Mouse (Mus musculus) MEL (cell line): ENCODE measurements at regions not wholly inside any gene's neighbourhood (a gene's known extent, or its start where the extent isn't known, plus 50 kb on each side); places are given as distances from the start of the nearest gene placed in this dataset.

ENCODE experiments used
- BHLHE40 ChIP-seq: IDR thresholded peaks from 2 replicates; pipeline ENCODE4 v1.6.1; 2012; ENCODE audit warnings: low read depth, mild to moderate bottlenecking, inconsistent platforms, low read length, improper control_type of control experiment, borderline replicate concordance
- CTCF ChIP-seq, 3 experiments: IDR thresholded peaks in 2 of 3; conservative IDR thresholded peaks in 1 of 3; 2 replicates each; pipeline ENCODE4 v1.5.1; 2011 to 2012; ENCODE audit warnings: low read length in 3 of 3, low read depth in 2 of 3, mild to moderate bottlenecking in 2 of 3, improper control_type of control experiment in 1 of 3, inconsistent platforms in 1 of 3, mixed read lengths in 1 of 3, moderate library complexity in 1 of 3; ENCODE audit not compliant: control insufficient read depth in 1 of 3, insufficient read depth in 1 of 3, poor library complexity in 1 of 3, severe bottlenecking in 1 of 3
- MYB ChIP-seq: IDR thresholded peaks from 2 replicates; pipeline ENCODE4 v1.6.1; 2011; ENCODE audit warnings: mild to moderate bottlenecking, low read depth, low read length, improper control_type of control experiment
- POLR2A ChIP-seq, 2 experiments: IDR thresholded peaks; 2 replicates each; pipeline ENCODE4 v1.6.1; 2011 to 2012; ENCODE audit warnings: low read length in 2 of 2, mild to moderate bottlenecking in 2 of 2, control low read depth in 1 of 2, improper control_type of control experiment in 1 of 2, low read depth in 1 of 2, moderate library complexity in 1 of 2; ENCODE audit not compliant: control insufficient read depth in 1 of 2, insufficient read depth in 1 of 2, poor library complexity in 1 of 2

DNA sequence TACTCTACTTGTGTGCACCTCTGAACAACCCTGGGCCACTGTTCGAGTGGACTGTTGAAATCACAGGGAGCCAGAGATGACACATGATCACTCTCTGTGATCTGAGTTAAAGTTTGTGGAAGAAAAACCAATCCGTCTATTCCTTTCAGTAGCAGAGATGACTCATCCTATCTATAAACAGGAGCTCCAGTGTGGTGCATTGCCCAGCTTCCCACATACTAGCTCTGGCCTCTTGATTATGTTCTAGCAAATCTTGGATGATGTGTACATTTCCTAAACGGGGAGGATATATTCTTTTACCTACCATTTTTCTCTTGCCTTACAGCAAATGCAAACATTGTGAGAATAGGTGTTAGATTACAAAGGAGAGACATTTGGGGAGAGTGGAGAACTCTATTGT is 94.5 kb upstream of the Plppr5 start:
- TF ChIP-seq POLR2A (IDR thresholded peaks at IDR 0.05; ENCODE audit: control insufficient read depth in 1 of 2, insufficient read depth in 1 of 2, low read depth in 1 of 2, low read length in 2 of 2, poor library complexity in 1 of 2): no peak
- no peak for TF ChIP-seq MYB
- no peak for TF ChIP-seq BHLHE40
- TF ChIP-seq CTCF (IDR thresholded peaks at IDR 0.05 in 2 of 3, conservative IDR thresholded peaks at IDR 0.05 in 1 of 3; ENCODE audit: control insufficient read depth in 1 of 3, insufficient read depth in 1 of 3, low read depth in 2 of 3, low read length in 3 of 3, poor library complexity in 1 of 3, severe bottlenecking in 1 of 3): no peak
